Mouse (Mus musculus): Measurements from ENCODE around the gene Pakap. TPM values are rescaled to one million over a fixed set of nuclear protein-coding genes. Genes with fewer than 3 reads are reported as not detected.

The Pakap gene
- polyA plus RNA-seq, 1 experiment from 2014 or later, result 30.1 TPM

DNA sequence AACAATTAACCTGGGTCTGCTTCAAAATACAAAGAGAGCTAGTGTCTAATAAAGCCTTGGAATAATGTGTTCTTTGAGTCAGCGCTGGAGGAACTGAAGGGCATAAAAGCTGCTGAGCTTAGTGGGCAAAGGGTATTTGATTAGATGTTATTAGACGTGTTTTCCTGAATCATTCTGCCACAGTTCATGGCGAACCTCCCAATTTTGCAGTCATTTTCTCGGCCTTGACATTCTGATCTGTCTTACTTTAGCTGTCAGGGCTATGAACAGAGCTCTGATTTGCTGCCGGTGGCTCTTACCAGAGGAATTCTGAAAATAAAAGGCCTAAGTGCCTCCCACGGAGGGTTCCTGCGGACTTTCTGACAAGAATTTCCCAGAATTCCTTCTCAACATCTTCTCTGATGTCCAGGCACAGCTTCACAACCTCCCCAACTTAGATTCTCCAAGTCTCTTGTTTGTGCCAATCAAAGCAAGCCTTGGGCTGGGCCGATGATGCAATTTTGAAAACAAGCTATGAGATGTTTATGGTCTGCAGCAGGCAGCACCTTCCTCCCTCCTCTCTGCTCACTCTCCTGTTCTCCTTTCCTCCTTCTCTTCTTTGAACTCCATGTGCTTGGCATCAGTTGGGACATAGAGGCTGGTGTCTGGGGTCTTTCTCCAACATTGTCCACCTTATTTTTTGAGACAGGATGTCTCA, 171.0 kb downstream of the Pakap start:
- H3K27ac ChIP-seq (ENCODE audit: low read length), result no peak overlapping the region
- ATAC-seq (ENCODE audit: insufficient number of reproducible peaks, insufficient read depth, low FRiP score, low read depth), result no peak
- no peak overlapping the region for H3K9ac ChIP-seq (replicated peaks; ENCODE audit: low read depth, low read length)
- no peak overlapping the region for H3K4me3 ChIP-seq (ENCODE audit: low read depth, low read length)
- H3K4me2 ChIP-seq (replicated peaks; ENCODE audit: low read depth, low read length), result no peak overlapping the region
- 64% methylated on average over 8 of the region's 8 CpGs for WGBS
- H3K9me3 ChIP-seq (ENCODE audit: control insufficient read depth, low read depth, low read length), result no peaks in the 10 kb centered on the region
- H3K36me3 ChIP-seq (ENCODE audit: control insufficient read depth, insufficient read depth, low read length), result no peaks in the 10 kb centered on the region
- no peaks in the 10 kb centered on the region for H3K27me3 ChIP-seq (ENCODE audit: control insufficient read depth, insufficient read depth, low read length)
- H3K4me1 ChIP-seq (ENCODE audit: control insufficient read depth, insufficient read depth, low read length), result no peaks in the 10 kb centered on the region

DNA sequence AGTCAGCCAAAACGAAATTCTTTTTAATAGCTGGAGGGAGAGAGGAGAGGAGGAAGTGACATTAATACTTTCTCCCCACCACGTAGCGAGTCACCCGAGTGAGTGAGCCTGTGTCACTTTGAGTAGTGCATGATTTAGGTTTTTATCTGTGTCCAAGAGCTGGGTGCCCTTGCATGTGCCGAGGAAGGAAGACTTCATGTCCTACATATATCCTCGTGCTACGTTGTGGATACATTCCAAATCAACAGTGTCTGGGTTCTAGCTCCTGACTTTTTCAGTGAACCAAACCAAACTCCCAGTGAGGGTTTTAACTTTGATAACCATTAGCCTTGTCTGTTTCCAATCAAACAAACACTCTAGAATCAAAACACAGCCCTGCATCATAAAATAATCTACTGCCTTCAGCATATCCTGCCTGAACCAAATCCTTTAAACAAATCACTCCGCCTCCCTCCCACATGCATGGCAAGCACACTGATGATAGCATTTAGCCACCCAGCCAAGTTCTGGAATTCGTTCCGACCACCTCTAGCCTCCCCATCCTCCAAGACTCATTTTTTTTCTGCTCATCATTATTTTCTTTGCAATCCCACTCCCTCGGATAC, 175.4 kb downstream of the Pakap start:
- no peak overlapping the region for H3K9ac ChIP-seq (replicated peaks; ENCODE audit: low read depth, low read length)
- WGBS, result 59% methylated on average over 11 of the region's 11 CpGs

DNA sequence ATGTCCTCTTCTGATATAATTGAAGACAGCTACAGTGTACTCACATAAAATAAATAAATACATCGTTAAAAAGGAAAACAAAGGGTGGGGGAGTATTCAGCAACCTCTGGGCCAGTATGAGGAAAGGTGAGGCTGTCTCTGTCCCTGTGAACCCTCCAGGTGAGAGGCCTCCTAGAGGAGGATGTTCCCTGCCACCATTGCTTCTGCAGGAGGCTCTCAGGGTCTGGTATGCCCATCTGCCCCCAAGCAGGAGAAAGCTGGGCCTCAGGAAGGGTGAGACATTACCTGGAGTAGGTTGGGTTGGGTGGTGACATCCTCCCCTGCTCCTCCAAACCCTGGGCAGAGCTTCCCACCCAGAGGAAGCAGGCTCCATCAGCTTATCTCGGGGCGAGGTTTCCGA, 182.7 kb downstream of the Pakap start:
- no peak overlapping the region for H3K9ac ChIP-seq (replicated peaks; ENCODE audit: low read depth, low read length)
- H3K4me1 ChIP-seq (ENCODE audit: control insufficient read depth, insufficient read depth, low read length), result no peaks in the 10 kb centered on the region
- H3K4me3 ChIP-seq (ENCODE audit: low read depth, low read length), result no peak overlapping the region
- WGBS, result 57% methylated on average over 4 of the region's 4 CpGs
- no peaks in the 10 kb centered on the region for H3K9me3 ChIP-seq (ENCODE audit: control insufficient read depth, low read depth, low read length)
- H3K36me3 ChIP-seq (ENCODE audit: control insufficient read depth, insufficient read depth, low read length), result no peaks in the 10 kb centered on the region
- H3K27me3 ChIP-seq (ENCODE audit: control insufficient read depth, insufficient read depth, low read length), result no peaks in the 10 kb centered on the region
- ATAC-seq (ENCODE audit: insufficient number of reproducible peaks, insufficient read depth, low FRiP score, low read depth), result no peak
- no peak overlapping the region for H3K4me2 ChIP-seq (replicated peaks; ENCODE audit: low read depth, low read length)
- no peak overlapping the region for H3K27ac ChIP-seq (ENCODE audit: low read length)

More for the DNA sequence above, 175.4 kb downstream of the Pakap start:
- H3K4me3 ChIP-seq (ENCODE audit: low read depth, low read length), result no peak overlapping the region
- no peaks in the 10 kb centered on the region for H3K9me3 ChIP-seq (ENCODE audit: control insufficient read depth, low read depth, low read length)
- no peaks in the 10 kb centered on the region for H3K27me3 ChIP-seq (ENCODE audit: control insufficient read depth, insufficient read depth, low read length)
- no peak for ATAC-seq (ENCODE audit: insufficient number of reproducible peaks, insufficient read depth, low FRiP score, low read depth)
- no peaks in the 10 kb centered on the region for H3K36me3 ChIP-seq (ENCODE audit: control insufficient read depth, insufficient read depth, low read length)
- no peak overlapping the region for H3K27ac ChIP-seq (ENCODE audit: low read length)
- H3K4me1 ChIP-seq (ENCODE audit: control insufficient read depth, insufficient read depth, low read length), result no peaks in the 10 kb centered on the region
- H3K4me2 ChIP-seq (replicated peaks; ENCODE audit: low read depth, low read length), result no peak overlapping the region

DNA sequence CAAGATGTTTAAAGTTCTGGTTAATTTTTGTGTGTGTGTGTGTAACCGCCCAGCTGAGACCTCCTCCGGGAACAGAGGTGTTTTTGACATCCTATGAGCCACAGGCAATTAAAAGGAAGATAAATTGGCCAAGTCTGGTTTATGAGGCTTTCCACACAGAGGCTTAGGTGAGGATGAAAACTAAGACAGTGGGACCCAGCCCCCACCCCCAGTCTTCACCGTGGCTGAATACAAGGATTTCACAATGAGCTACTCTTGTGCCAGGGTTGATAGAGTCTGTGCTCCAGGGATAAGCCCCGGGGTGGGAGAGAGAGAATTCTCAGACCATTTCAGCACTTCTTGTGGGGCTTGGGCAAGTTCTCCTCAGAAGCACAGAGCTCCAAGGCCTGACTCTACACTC, 183.1 kb downstream of the Pakap start:
- no peak overlapping the region for H3K4me3 ChIP-seq (ENCODE audit: low read depth, low read length)
- ATAC-seq (ENCODE audit: insufficient number of reproducible peaks, insufficient read depth, low FRiP score, low read depth), result no peak
- H3K4me2 ChIP-seq (replicated peaks; ENCODE audit: low read depth, low read length), result no peak overlapping the region
- H3K9me3 ChIP-seq (ENCODE audit: control insufficient read depth, low read depth, low read length), result no peaks in the 10 kb centered on the region
- H3K4me1 ChIP-seq (ENCODE audit: control insufficient read depth, insufficient read depth, low read length), result no peaks in the 10 kb centered on the region
- no peaks in the 10 kb centered on the region for H3K36me3 ChIP-seq (ENCODE audit: control insufficient read depth, insufficient read depth, low read length)
- H3K27me3 ChIP-seq (ENCODE audit: control insufficient read depth, insufficient read depth, low read length), result no peaks in the 10 kb centered on the region
- H3K9ac ChIP-seq (replicated peaks; ENCODE audit: low read depth, low read length), result no peak overlapping the region
- no peak overlapping the region for H3K27ac ChIP-seq (ENCODE audit: low read length)
- WGBS, result 52% methylated on average over 4 of the region's 4 CpGs

DNA sequence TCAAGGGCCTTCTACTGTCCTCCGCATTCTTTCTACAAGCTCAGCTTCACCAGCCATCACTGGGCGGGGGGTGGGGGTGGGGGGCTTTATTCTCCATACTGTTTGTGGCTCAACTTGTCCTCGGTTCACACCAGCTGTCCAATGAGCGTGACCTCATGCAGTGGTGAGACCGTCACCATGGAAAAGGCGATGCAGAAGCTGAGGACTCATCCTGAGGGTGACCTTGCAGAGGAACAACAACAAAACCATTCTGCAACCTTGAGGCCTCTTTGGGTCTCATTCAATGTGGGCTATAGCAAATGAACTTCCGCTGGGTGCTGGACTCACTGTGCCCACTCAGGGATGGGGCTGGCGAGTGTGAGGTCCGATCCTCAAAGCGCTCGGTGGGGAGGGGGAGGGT, 183.6 kb downstream of the Pakap start:
- WGBS, result 93% methylated on average over 11 of the region's 11 CpGs
- no peak overlapping the region for H3K27ac ChIP-seq (ENCODE audit: low read length)
- no peak overlapping the region for H3K4me2 ChIP-seq (replicated peaks; ENCODE audit: low read depth, low read length)
- ATAC-seq (ENCODE audit: insufficient number of reproducible peaks, insufficient read depth, low FRiP score, low read depth), result no peak
- H3K4me1 ChIP-seq (ENCODE audit: control insufficient read depth, insufficient read depth, low read length), result no peaks in the 10 kb centered on the region
- H3K9me3 ChIP-seq (ENCODE audit: control insufficient read depth, low read depth, low read length), result no peaks in the 10 kb centered on the region
- H3K27me3 ChIP-seq (ENCODE audit: control insufficient read depth, insufficient read depth, low read length), result no peaks in the 10 kb centered on the region
- no peak overlapping the region for H3K9ac ChIP-seq (replicated peaks; ENCODE audit: low read depth, low read length)
- no peaks in the 10 kb centered on the region for H3K36me3 ChIP-seq (ENCODE audit: control insufficient read depth, insufficient read depth, low read length)
- no peak overlapping the region for H3K4me3 ChIP-seq (ENCODE audit: low read depth, low read length)

DNA sequence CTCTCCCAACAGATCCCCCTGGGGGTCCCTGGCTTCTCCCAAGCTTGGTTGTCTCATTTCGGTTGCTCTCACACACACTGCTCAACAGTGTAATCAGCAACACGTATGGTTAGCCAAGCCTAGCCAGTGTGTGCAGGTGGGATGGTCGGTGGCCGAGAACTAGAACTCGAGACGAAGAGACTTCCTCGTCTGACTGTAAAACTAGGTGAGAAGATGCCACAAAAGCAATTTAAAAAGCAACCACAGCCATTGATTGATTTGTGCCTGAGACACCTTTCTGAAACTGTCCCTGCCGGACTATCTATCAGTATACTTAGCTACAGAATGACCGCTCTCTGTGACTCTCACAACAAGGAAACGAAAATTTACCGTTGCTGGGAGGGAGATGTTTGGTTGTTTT, 187.1 kb downstream of the Pakap start:
- Histone ChIP-seq H3K27ac (ENCODE audit: low read length) (no peak overlapping the region), H3K4me1 (ENCODE audit: control insufficient read depth, insufficient read depth, low read length) (no peaks in the 10 kb centered on the region), H3K9ac (replicated peaks; ENCODE audit: low read depth, low read length) (no peak overlapping the region), H3K27me3 (ENCODE audit: control insufficient read depth, insufficient read depth, low read length) (no peaks in the 10 kb centered on the region), H3K4me2 (replicated peaks; ENCODE audit: low read depth, low read length) (no peak overlapping the region), H3K4me3 (ENCODE audit: low read depth, low read length) (no peak overlapping the region), H3K36me3 (ENCODE audit: control insufficient read depth, insufficient read depth, low read length) (no peaks in the 10 kb centered on the region), H3K9me3 (ENCODE audit: control insufficient read depth, low read depth, low read length) (no peaks in the 10 kb centered on the region)
- no peak for ATAC-seq (ENCODE audit: insufficient number of reproducible peaks, insufficient read depth, low FRiP score, low read depth)
- 91% methylated on average over 11 of the region's 11 CpGs for WGBS

DNA sequence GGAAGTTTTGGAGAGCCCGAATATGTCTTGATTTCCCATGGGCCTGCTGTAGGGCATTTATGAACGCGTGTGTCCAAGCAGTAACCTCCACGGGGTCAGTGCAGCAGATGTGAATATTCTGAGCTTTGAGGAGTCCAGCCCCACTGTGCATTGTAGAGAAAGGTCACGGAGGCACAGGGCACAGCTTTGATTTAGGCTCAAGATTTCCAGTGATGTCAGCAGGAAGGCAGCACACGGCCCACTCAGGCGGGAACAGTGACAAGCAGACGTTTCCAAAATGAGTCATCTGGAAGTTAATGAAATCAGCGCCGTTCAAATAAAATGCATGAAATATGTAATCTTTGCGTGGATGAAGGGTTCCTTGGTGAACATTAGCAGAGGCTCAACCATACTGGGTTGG, 190.0 kb downstream of the Pakap start:
- no peak overlapping the region for H3K4me2 ChIP-seq (replicated peaks; ENCODE audit: low read depth, low read length)
- no peaks in the 10 kb centered on the region for H3K36me3 ChIP-seq (ENCODE audit: control insufficient read depth, insufficient read depth, low read length)
- no peak for ATAC-seq (ENCODE audit: insufficient number of reproducible peaks, insufficient read depth, low FRiP score, low read depth)

DNA sequence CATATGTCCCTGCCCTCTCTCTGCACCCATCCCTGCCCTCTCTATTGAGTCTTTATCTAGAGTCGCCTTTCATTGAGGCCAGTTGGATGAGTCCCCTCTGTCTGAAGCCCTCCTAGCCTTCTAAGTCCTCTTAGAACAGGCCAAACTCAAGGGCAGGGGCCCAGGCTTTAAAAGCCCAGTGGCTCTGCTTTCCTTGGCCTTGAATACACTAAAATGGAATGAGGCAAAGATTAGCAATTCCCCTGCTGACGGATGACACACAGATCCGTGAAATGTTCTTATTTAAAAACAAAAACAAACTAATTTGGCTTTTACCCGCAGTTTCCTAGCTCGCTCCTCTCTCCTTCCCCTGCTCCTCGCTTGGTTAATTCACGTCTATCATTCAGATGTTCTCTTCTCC, 194.4 kb downstream of the Pakap start:
- no peaks in the 10 kb centered on the region for H3K36me3 ChIP-seq (ENCODE audit: control insufficient read depth, insufficient read depth, low read length)
- H3K9ac ChIP-seq (replicated peaks; ENCODE audit: low read depth, low read length), result no peak overlapping the region
- H3K9me3 ChIP-seq (ENCODE audit: control insufficient read depth, low read depth, low read length), result no peaks in the 10 kb centered on the region
- no peaks in the 10 kb centered on the region for H3K27me3 ChIP-seq (ENCODE audit: control insufficient read depth, insufficient read depth, low read length)
- no peak overlapping the region for H3K27ac ChIP-seq (ENCODE audit: low read length)
- no peak overlapping the region for H3K4me2 ChIP-seq (replicated peaks; ENCODE audit: low read depth, low read length)
- peaks cover 7% of the 10 kb centered on the region; the same call in 1 of the 2 replicates for H3K4me1 ChIP-seq (ENCODE audit: control insufficient read depth, insufficient read depth, low read length)
- WGBS, result 61% methylated on average over 7 of the region's 7 CpGs
- ATAC-seq (ENCODE audit: insufficient number of reproducible peaks, insufficient read depth, low FRiP score, low read depth), result no peak
- H3K4me3 ChIP-seq (ENCODE audit: low read depth, low read length), result no peak overlapping the region

More for the DNA sequence above, 190.0 kb downstream of the Pakap start:
- Histone ChIP-seq H3K9me3 (ENCODE audit: control insufficient read depth, low read depth, low read length) (no peaks in the 10 kb centered on the region), H3K4me1 (ENCODE audit: control insufficient read depth, insufficient read depth, low read length) (no peaks in the 10 kb centered on the region), H3K27me3 (ENCODE audit: control insufficient read depth, insufficient read depth, low read length) (no peaks in the 10 kb centered on the region), H3K4me3 (ENCODE audit: low read depth, low read length) (no peak overlapping the region), H3K9ac (replicated peaks; ENCODE audit: low read depth, low read length) (no peak overlapping the region), H3K27ac (ENCODE audit: low read length) (no peak overlapping the region)
- 62% methylated on average over 11 of the region's 11 CpGs for WGBS
